Mouse (Mus musculus) layer of hippocampus, adult 18-20 months (tissue): Measurements from ENCODE around the gene Podnl1. TPM values are rescaled to one million over a fixed set of nuclear protein-coding genes. Genes with fewer than 3 reads are reported as not detected.
A peak's percentile ranks its signal among the peaks of the same experiment; 100 is the strongest.

ENCODE experiments used
- DNase-seq, 2 experiments: peaks; one replicate each; pipeline ENCODE4 v3.0.0; 2022; ENCODE audit warnings: low spot score in 2 of 2
- total RNA-seq, 2 experiments: library from RNA; stranded (reverse); gene quantifications; 2 replicates each; pipeline ENCODE4 v1.2.3; 2021

Gene Podnl1
- total RNA-seq, 2 experiments from 2014 or later = not detected

DNA sequence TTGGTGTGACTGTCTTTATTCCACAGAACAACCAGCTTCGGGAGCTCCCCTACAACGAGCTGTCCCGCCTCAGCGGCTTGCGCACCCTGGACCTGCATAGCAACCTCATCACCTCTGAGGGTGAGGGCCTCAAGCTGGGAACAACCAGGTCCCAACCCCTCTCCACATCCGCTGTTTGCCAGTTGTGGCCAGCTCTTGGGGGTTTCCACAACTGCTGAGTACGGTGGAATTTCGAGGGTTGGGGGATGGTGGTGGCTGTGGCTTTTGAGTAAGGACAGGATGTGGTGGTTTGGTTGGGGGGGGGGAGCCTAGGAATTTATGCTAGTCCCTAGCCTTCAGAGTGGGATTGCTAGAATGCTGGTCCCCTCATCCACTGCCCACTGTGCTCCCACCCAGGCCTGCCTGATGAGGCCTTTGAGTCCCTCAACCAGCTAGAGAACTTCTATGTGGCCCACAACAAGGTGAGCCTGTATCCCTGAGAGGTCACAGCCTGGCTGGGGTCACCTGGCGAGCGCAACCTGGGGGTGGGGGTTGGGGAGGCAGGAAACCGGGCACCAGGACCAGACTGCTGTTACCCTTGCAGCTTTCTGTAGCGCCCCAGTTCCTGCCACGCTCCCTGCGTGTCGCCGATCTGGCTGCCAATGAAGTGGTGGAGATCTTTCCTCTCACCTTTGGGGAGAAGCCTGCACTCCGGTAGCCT lies 1.6 kb downstream of the Podnl1 start:
- no peak for DNase-seq

DNA sequence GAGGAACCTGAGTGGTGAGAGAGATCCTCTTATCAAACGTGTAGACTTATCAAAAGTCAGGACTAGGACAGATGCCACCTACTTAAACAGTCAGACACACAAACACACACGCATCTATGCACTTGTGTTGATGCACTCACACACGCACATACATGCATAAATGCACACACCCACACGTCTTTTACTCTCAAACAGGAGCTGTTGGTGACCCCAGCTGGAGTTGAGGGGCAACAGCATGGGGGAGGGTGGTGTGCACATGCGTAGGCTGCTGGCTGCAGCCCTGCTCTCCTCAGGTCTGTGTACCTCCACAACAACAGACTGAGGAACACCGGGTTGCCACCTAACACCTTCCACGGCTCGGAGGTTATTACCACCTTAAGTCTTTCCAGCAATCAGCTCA lies 2.5 kb downstream of the Podnl1 start:
- no peak for DNase-seq

DNA sequence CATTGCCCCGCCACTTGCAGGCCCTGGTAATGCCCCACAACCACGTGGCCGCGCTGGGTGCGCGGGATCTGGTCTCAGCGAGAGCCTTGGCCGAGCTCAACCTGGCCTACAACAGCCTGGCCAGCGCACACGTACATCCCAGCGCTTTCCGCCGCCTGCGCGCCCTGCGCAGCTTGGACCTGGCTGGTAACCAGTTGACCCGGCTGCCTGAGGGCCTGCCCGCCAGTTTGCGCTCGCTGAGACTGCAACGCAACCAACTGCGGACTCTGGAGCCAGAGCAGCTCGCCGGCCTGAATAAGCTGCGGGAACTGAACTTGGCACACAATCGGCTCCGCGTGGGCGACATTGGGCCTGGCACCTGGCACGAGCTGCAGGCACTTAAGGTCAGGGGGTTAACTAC lies 5.0 kb downstream of the Podnl1 start:
- DNase-seq = no peak

DNA sequence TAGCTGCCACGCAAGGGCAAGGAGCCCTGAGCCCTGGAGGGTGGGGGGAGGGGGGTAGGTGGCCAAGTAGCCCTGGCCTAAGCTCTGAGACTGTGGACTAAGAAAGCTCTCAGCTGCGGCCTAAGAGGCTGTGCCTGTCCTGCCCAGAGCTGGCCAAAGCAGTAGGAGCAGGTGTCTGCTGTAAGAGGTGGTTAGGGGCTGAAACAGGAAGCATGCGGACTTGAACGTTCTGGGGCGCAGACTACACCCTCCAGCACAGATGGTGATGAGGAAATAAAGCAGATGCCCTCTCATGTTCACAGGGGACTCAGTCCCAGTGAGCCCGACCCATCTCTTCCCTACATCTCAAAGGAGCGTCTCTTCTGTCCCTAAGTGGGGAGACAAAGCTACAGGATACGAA lies 6.4 kb downstream of the Podnl1 start:
- DNase-seq = no peak

DNA sequence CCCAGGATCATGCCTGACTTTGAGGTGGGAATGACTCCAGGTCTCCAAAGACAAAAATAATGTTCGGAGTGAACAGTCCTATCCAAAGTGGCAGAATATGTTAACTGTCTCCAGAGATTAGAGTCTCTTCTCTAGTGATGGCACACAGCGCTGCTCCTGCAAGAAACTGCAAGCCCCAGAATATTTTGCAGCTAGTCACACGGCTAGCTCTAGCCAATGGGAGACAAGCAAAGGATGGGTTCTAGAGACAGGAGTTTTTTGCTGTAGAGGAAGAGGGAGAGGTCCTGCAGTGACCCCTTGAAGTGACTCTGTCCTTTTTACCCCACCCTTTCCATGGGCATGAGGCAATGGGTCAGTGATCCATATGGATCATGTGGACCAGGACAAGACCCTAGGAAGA lies 12.1 kb downstream of the Podnl1 start:
- no peak for DNase-seq

DNA sequence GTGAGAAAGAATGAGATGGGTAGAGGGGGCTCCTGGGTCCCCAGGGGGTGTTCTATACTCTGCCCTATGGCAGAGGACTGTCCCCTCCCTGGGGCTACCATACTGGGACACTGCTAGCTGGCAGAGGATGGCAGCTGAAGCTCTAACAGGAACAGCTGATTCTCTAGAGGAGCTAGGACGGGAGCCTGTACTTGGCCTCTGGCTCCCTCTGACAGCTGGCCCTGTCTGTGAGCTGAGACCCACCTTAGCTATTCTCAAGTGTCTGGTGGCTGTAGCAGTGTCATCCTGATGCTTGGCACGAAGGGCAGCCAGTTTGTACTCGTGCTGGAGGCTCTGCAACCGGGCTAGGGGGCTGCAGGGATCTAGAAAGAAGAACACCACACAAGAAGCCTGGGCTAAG lies 15.0 kb downstream of the Podnl1 start:
- DNase-seq = no peak

DNA sequence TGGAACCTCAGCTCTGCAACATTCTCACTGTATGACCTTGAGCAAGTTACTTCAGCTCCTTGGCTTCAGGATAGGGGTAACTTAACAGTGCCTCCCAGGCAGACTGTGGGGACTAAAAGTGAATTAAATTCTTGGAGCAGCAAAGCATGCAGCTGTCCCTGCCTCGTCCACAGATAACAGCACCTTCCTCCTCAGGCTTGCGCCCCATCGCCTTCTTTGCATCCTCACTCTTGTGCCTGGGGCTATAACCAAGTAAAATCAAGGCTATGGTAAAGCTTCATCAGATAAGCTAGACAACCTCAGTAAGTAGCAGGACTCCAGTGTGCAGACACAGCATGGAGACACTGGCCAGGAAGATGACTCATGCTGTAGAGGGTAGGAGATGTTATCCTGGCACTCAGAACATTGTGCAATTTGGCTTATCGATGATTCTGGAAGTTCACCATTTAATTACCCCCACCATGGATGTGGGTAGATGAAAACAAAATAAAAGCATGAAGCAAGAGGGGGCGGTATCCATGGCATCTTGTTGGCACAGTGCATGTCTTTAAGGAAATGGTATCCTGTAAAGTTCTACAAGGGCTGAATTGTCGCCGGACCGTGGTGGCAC lies 19.0 kb downstream of the Podnl1 start:
- peak in 1 of 2 experiments; percentile 31 for DNase-seq

DNA sequence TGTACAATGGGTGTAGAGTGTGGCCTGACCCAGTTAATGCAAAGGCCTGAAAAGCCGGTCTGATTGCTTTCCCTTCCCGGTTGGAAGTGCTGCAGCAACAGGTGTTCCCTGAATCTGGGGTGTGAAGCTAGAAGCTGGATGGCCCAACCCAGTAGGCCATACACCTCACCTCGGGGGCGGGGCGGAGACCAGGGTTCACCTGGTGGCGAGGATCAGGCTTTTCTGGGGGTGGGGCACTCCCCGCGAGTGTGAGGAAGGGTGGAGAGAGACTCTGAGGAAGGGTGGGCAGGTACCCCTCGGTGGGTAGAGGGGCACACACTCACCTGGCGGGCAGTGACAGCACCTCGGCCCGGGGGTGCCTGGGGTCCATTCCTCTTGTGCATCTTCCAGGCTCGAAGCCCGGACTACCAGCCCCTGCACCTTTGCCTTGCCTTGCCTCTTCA lies 21.6 kb downstream of the Podnl1 start:
- no peak for DNase-seq

DNA sequence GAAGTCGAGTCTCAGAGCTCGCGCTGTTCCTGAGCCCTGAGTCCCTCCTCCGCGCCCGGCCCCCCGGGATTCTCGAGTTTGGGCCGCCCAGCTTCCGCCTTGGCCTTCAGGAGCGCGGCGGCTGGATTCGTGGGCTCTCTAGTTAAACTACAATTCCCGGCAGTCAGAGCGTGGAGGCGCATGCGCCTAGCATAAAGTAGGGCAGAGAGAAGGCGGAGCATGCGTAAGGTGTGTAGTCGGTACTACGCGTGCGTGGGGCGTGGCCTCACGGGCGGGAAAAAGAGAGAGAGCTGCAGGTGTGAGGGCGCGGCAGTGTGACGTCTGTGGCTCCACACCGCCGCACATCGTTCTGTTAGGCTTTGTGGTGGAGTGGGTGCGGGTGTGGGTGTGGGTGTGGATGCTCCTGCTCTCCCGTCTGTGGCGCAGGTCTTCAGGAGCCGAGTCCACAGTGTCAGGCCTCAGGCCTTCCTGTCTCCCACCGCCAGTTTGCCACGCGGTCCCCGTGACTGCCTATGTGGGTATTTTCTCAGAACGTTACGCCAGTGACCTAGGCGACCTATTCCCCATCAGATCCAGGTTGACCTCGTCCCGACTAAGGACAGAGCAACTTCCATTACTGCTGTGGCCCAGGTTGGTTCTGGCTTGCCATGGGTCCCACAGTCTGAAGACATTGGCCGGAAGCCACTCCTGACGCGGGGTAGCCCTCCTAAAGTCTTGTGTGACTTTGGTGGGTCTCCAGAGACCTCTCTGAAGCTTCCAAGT lies 22.2 kb downstream of the Podnl1 start, which contains the start of the genes Cc2d1a and 4930432K21Rik:
TSS of gene Cc2d1a (minus strand) at position 168 of the 762 bp plus-strand sequence.
TSS of gene 4930432K21Rik (plus strand) at position 257 of the 762 bp plus-strand sequence.
- peak; percentile 92 to 96 for DNase-seq

DNA sequence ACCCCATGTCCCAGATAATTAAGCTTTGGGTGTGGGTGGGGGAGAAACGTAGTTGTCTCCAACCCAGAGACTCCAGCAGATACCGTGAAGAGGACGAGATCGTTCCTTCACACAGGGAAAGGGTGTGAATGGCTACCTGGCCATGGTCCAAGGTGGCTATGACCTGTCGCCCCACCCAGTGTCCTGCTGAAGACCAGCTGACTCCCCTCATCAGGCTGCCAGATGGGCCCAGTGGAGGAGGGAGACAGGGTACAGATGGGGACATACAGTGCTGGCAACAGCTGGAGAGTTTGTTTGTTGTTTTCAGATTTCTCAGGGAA lies 22.7 kb downstream of the Podnl1 start:
- DNase-seq = no peak

DNA sequence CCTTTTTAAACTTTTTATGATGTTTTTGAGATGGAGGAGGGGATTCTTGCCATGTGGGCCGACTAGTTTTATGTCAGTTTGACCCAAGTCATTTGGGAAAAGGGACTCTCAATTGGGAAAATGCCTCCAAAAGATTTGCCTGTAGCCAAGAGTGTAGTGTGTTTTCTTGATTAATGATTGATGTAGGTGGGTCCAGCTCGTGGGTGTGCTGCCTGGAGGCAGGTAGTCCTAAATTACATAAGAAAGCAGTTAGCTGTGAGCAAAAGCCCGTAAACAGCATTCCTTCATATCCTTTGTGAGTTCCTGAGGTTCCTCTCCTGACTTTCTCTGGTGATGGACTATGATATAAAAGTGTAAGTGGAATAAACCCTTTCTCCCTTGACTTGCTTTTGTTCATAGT lies 23.4 kb downstream of the Podnl1 start:
- DNase-seq = no peak

DNA sequence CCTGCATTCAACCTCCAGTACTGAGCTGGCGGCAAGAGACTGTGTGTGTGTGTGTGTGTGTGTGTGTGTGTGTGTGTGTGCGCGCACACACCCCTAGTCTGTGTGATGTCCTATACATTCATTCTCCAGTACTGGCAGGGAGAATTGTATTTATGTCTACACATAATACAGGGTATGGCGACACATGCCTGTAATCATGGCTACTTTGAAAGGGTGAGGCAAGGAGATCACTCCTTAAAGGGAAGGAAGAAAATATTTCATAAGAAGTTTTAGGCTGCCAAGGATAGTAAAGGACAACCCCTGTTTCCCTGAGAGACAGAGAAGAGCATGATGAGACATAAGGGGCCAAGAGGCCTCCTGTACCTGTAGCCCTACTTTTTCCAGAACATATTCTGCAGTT lies 31.8 kb downstream of the Podnl1 start:
- no peak for DNase-seq

DNA sequence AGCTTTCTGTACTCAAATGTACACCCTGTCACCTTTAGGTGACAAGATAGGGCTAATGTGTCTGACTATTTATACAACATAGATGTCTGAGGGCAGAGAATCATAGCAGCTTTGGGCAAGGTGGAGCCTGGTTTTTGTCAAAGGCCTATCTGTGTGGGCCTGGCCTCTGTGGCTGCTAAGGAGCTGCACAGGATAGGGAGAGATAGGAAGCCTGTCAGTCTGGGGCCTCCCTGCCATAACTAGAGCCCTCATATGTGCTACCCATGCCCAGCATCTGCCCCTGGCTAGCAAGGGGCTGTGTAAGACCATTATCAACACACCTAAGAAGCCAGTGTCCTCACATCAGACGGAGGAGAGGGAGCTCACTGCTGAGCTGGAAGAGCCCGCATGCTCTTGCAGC lies 41.9 kb downstream of the Podnl1 start:
- no peak for DNase-seq

DNA sequence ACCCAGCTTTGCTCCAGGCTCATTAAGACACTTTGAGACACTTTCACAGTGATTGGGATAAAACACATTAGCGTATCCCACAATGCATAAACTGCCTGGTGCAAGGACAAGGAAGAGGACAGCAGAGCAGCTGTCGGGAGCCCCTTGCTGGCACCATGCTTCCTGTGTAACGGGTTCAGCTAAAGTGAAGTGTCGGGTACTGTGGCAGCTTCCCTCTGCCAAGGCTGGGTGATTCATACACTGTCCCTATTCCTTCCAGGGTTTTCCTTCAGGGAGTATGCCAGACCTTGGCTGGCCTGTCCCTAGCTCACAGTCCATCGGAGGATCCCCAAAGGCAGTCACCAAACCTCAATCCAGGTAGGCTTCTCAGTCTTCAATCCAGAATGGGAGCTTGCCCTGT lies 44.3 kb downstream of the Podnl1 start:
- DNase-seq = no peak

DNA sequence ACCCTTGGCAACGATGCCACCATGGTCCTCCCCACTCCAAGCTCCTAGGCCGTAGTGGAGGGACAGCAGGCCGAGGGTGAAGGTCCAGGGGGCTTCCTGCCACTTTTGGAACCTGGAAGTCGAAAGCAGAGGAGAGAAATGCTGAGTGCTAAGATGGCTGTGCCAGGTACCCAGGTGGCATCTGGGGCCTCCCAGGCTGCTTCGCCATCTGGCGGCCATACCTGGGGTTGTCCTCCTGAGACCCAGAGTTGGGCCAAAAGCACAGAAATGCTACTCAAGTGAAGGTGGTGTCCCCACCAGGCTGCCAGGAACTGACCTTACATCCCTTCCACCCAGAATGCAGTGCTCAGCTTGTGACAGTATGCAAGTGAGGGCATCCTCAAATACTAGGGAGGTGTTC lies 48.1 kb downstream of the Podnl1 start:
- DNase-seq = no peak

DNA sequence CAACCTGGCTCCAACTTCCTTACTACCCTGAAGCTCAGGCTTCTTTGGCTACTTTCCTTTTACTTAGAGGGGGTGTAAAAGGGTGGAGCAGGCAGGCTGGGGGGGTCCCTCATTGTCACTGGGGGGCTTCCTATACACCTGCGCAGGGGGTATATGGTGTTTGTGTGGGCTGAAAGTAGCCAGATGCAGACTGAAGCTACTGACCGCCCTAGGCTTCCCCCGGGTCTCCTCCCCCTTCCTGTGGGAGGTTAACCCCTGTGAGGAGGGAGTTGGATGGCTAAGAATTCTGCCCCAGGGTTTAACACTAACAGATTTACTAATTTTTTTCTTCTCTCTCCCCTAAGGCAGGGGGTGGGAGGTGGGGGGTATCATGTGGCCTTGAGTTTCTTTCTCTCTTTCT lies 50.8 kb downstream of the Podnl1 start:
- no peak for DNase-seq

DNA sequence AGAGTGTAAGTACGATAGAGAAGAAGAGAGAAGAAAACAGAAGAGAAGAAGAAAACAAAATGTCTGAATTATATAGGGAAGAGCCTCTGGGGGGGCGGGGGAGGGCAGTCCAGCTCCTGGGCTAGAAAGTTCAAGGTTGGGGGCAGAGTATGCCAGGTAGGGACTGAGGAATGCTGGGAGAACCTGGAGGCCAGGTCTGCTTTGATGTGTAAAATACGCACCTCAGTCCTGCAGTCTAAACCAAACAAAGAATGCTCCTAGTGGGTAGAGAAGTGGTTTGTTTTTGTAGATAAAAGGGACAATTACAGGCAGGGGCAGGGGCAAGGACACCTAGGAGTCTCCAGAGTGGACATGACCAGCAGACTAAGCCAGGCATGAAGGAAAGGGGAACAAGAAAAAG lies 51.6 kb downstream of the Podnl1 start:
- no peak for DNase-seq

DNA sequence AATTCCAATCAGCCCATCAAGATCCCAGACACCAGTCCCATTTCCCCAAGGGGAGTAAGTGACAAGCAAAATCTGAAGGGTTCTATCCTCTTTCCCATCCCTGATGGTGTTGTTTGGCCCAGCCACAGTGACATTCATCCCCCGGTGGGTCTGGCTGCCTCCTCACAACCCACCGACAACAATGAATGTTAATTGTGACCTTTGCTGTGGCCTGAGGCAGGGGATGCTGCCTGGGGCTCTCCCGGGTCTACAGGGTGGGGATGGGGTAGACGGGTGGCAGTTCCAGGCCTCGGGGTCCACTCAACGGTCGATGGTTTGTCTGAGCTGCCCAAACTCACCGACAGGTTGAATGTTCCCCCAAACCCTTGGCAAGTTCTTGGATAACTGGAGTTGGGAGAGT lies 52.8 kb downstream of the Podnl1 start:
- DNase-seq = no peak

DNA sequence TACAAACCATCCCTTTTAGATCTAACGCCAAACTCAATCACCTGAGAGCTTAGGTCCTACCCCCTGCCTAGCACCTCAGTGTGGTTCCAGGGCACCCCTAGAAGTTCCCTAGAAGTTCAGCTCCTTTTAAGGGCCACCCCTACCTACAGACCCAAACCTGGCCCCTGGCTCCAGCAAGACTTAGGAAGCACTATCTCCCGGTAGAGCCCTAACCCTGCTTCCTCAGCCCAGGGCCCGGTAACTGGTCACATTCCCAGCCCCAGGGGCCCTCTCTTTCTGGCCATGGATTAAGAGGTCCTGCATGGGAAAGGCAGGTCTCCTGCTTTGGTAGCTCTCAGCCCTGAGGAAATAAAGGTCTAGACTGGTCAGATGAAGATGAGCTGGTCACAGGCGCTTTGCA lies 54.2 kb downstream of the Podnl1 start:
- DNase-seq = no peak

DNA sequence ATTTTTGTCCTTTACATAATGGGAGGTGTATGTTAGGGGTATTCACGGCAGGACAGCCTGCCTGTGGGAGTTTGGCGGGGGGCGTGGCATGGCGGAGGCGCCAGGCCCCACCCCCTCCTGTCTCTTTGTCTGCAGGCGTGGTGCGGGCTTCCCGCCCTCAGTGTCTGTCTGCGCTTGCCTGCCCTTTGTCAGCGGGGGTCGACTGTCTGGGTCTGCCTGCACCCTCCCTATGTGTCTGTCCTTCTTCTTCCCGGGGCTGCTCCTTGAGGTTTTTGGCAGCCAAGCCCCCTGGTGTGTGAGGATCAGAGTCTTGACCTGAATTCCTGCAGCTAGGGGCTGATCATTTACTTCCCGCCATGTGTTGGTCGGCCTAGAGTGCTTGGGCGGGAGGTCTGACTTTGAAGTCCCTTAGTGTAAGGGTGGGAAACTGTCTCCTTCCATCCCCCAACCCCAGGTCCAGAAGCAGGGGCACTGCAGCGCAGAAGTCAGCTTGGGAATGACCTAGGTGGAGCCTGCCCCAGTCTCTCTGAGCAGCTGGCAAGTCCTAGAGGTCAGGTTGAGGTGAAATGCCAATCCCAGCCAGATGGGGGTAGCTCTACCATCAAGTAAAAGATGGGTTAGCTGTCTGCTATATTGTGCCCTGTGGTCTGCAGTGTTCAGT lies 54.9 kb downstream of the Podnl1 start:
- no peak for DNase-seq
